Mouse (Mus musculus) splenic B cell, adult 2 months (primary cell): ENCODE data around the gene Snx29.

ENCODE experiments used
- DNase-seq: peaks from one replicate; pipeline ENCODE4 v3.0.0-alpha.2; 2011; ENCODE audit warnings: low read depth, low spot score
- H3K27me3 ChIP-seq: 2 replicates; pipeline ENCODE4 v1.6.1; 2012; ENCODE audit warnings: mild to moderate bottlenecking, low read length, moderate library complexity, mixed read lengths; ENCODE audit not compliant: control insufficient read depth, poor library complexity, insufficient read depth, severe bottlenecking
- H3K36me3 ChIP-seq: 2 replicates; pipeline ENCODE4 v1.6.1; 2012; ENCODE audit warnings: mild to moderate bottlenecking, low read length, moderate library complexity, mixed read lengths; ENCODE audit not compliant: control insufficient read depth, poor library complexity, insufficient read depth, severe bottlenecking

Gene Snx29

GRCm38 (mm10) chr16:11597769-11598168, 275.1 kb downstream of the Snx29 start:
- H3K36me3 ChIP-seq: peaks cover 3% of the 10 kb centered on the region; the same call in 1 of the 2 replicates
- no peak for DNase-seq
- H3K27me3 ChIP-seq: no peaks in the 10 kb centered on the region

- H3K27me3 ChIP-seq: no peaks in the 10 kb centered on the region
- peaks cover 3% of the 10 kb centered on the region; the same call in 1 of the 2 replicates for H3K36me3 ChIP-seq
- DNase-seq: no peak
These were observed 276.8 kb downstream of the Snx29 start for GRCm38 (mm10) chr16:11599523-11599922.

- Histone ChIP-seq H3K36me3 (peaks cover 4% of the 10 kb centered on the region; the same call in 1 of the 2 replicates), H3K27me3 (no peaks in the 10 kb centered on the region)
- DNase-seq: no peak
These were observed 278.8 kb downstream of the Snx29 start for GRCm38 (mm10) chr16:11601336-11602082.

GRCm38 (mm10) chr16:11603667-11604422, 281.1 kb downstream of the Snx29 start:
- H3K27me3 ChIP-seq: no peaks in the 10 kb centered on the region
- DNase-seq: peak; percentile 55
- peaks cover 3% of the 10 kb centered on the region; the same call in 1 of the 2 replicates for H3K36me3 ChIP-seq

- no peak for DNase-seq
- H3K27me3 ChIP-seq: no peaks in the 10 kb centered on the region
- no peaks in the 10 kb centered on the region for H3K36me3 ChIP-seq
These were observed 289.9 kb downstream of the Snx29 start for GRCm38 (mm10) chr16:11612526-11613126.

- Histone ChIP-seq H3K27me3 (no peaks in the 10 kb centered on the region), H3K36me3 (no peaks in the 10 kb centered on the region)
- DNase-seq: no peak
These were observed 291.8 kb downstream of the Snx29 start for GRCm38 (mm10) chr16:11614401-11615014.

- no peaks in the 10 kb centered on the region for H3K36me3 ChIP-seq
- H3K27me3 ChIP-seq: no peaks in the 10 kb centered on the region
- DNase-seq: no peak
These were observed 292.9 kb downstream of the Snx29 start for GRCm38 (mm10) chr16:11615633-11616032.

- Histone ChIP-seq H3K27me3 (no peaks in the 10 kb centered on the region), H3K36me3 (no peaks in the 10 kb centered on the region)
- no peak for DNase-seq
These were observed 297.2 kb downstream of the Snx29 start for GRCm38 (mm10) chr16:11619951-11620350.

- H3K27me3 ChIP-seq: no peaks in the 10 kb centered on the region
- no peak for DNase-seq
- no peaks in the 10 kb centered on the region for H3K36me3 ChIP-seq
These were observed 298.3 kb downstream of the Snx29 start for GRCm38 (mm10) chr16:11621042-11621441.

GRCm38 (mm10) chr16:11621664-11622063, 299.0 kb downstream of the Snx29 start:
- Histone ChIP-seq H3K36me3 (no peaks in the 10 kb centered on the region), H3K27me3 (no peaks in the 10 kb centered on the region)
- peak; percentile 24 for DNase-seq

GRCm38 (mm10) chr16:11623032-11623431, 300.3 kb downstream of the Snx29 start:
- DNase-seq: no peak
- Histone ChIP-seq H3K36me3 (no peaks in the 10 kb centered on the region; the same call in 1 of the 2 replicates), H3K27me3 (no peaks in the 10 kb centered on the region)

GRCm38 (mm10) chr16:11624121-11624520, 301.4 kb downstream of the Snx29 start:
- no peak for DNase-seq
- Histone ChIP-seq H3K36me3 (no peaks in the 10 kb centered on the region; the same call in 1 of the 2 replicates), H3K27me3 (no peaks in the 10 kb centered on the region)

GRCm38 (mm10) chr16:11626004-11626481, 303.3 kb downstream of the Snx29 start:
- Histone ChIP-seq H3K36me3 (no peaks in the 10 kb centered on the region; the same call in 1 of the 2 replicates), H3K27me3 (no peaks in the 10 kb centered on the region)
- DNase-seq: no peak

GRCm38 (mm10) chr16:11626616-11627015, 303.9 kb downstream of the Snx29 start:
- H3K27me3 ChIP-seq: no peaks in the 10 kb centered on the region
- DNase-seq: no peak

More at GRCm38 (mm10) chr16:11626616-11627015, 303.9 kb downstream of the Snx29 start:
- H3K36me3 ChIP-seq: no peaks in the 10 kb centered on the region; the same call in 1 of the 2 replicates
